Mouse (Mus musculus) heart, postnatal 0 days (tissue): Measurements from ENCODE around the gene Emx1. TPM values are rescaled to one million over a fixed set of nuclear protein-coding genes. Genes with fewer than 3 reads are reported as not detected.

Experiments
- ATAC-seq: fragments of 200-750 bp; cut with Nextera tagmentation; 2 replicates; pipeline ENCODE4 v1.8.0; 2017; ENCODE audit warnings: low read depth, moderate number of reproducible peaks, moderate library complexity; ENCODE audit not compliant: insufficient read depth
- DNase-seq: peaks from one replicate; pipeline ENCODE4 v3.0.0-alpha.2; 2016; ENCODE audit warnings: low spot score
- H3K27ac ChIP-seq: fragments of 300-500 bp; sonication (generic); 2 replicates; pipeline ENCODE4 v1.5.1; 2014; ENCODE audit warnings: low read depth, mild to moderate bottlenecking
- H3K27me3 ChIP-seq: fragments of 300-500 bp; sonication (generic); 2 replicates; pipeline ENCODE4 v1.6.1; 2014; ENCODE audit warnings: low read length, mixed read lengths; ENCODE audit not compliant: control insufficient read depth, insufficient read depth
- H3K36me3 ChIP-seq: fragments of 300-500 bp; sonication (generic); replicated peaks from 2 replicates; pipeline ENCODE4 v1.6.1; 2014; ENCODE audit warnings: low read length, mixed read lengths; ENCODE audit not compliant: control insufficient read depth, insufficient read depth
- H3K4me1 ChIP-seq: fragments of 300-500 bp; sonication (generic); 2 replicates; pipeline ENCODE4 v1.6.1; 2014; ENCODE audit warnings: antibody characterized with exemption; ENCODE audit not compliant: control insufficient read depth, insufficient read depth
- H3K4me2 ChIP-seq: fragments of 300-500 bp; sonication (generic); 2 replicates; pipeline ENCODE4 v1.6.1; 2014; ENCODE audit warnings: low read depth, mild to moderate bottlenecking, low read length, moderate library complexity
- H3K4me3 ChIP-seq: fragments of 300-500 bp; sonication (generic); 2 replicates; pipeline ENCODE4 v1.5.1; 2014; ENCODE audit warnings: low read depth, low read length
- H3K9ac ChIP-seq: fragments of 300-500 bp; sonication (generic); replicated peaks from 2 replicates; pipeline ENCODE4 v1.6.1; 2014; ENCODE audit warnings: low read depth, low read length, mixed read lengths
- H3K9me3 ChIP-seq: fragments of 300-500 bp; sonication (generic); replicated peaks from 2 replicates; pipeline ENCODE4 v1.6.1; 2016; ENCODE audit warnings: low read length; ENCODE audit not compliant: control insufficient read depth
- CTCF ChIP-seq: IDR thresholded peaks from 2 replicates; pipeline ENCODE4 v1.5.1; 2016; ENCODE audit warnings: antibody characterized with exemption, control low read depth, low read depth
- EP300 ChIP-seq: IDR thresholded peaks from 2 replicates; pipeline ENCODE4 v1.6.1; 2016; ENCODE audit warnings: antibody characterized with exemption, low read depth
- WGBS: fragments of 180-500 bp; shearing (Covaris S2); extraction: QIAGEN DNeasy Blood & Tissue Kit; methylation state at CpG from one replicate; pipeline ENCODE4 v1.1.7; 2014; 5-methylcytosine and 5-hydroxymethylcytosine counted together
- polyA plus RNA-seq: library from polyadenylated mRNA; unstranded; fragments of >200 nt; fragmentation: Nextera tagmentation; extraction: Ambion mirVana; gene quantifications from 2 replicates; pipeline ENCODE4 v1.2.1, GENCODE M21; 2015
- total RNA-seq: library from RNA; depleted of rRNA; stranded (reverse); fragments of >200 nt; gene quantifications from 2 replicates; pipeline ENCODE4 v1.2.3, GENCODE M21; 2014; ENCODE audit warnings: low replicate concordance

Gene Emx1
- total and polyA plus RNA-seq, 2 experiments from 2014 or later, result not detected

DNA sequence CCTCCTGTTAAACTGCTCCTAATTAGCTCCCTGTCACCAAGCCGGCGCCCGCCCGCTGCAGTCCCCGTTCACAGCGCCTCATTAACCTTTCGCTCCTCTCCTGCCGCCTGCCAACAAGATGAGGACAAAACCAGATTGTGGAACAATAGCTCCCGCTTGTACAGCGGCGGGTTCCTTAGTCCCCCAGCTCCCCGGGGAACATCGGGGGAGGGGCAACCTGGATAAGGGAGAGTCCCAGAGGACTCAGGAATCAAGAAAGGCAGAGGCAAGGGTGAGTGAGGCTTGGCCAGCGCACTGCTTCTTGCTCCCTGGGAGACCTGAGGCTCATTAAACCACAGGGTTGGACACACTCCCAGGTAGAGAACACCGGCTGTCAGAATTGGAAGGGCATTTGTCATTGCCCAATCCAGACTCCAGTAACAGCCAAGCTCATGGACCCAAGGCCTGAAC, 37.2 kb downstream of the Emx1 start:
- DNase-seq (no peak), ATAC-seq (no peak)
- Histone ChIP-seq H3K36me3 (no peaks in the 10 kb centered on the region), H3K4me2 (no peak overlapping the region), H3K27ac (no peak overlapping the region), H3K9me3 (no peaks in the 10 kb centered on the region), H3K27me3 (no peaks in the 10 kb centered on the region), H3K9ac (no peak overlapping the region), H3K4me1 (no peaks in the 10 kb centered on the region), H3K4me3 (no peak overlapping the region)
- 68% methylated on average over 15 of the region's 15 CpGs for WGBS
- TF ChIP-seq CTCF (no peak), EP300 (no peak)

GRCm38 (mm10) chr6:85226570-85226969, 39.3 kb downstream of the Emx1 start:
- H3K9ac ChIP-seq, result no peak overlapping the region
- 83% methylated on average over 9 of the region's 9 CpGs for WGBS
- H3K9me3 ChIP-seq, result no peaks in the 10 kb centered on the region
- no peaks in the 10 kb centered on the region for H3K36me3 ChIP-seq
- no peak overlapping the region for H3K27ac ChIP-seq
- TF ChIP-seq CTCF (no peak), EP300 (no peak)
- no peak for ATAC-seq
- H3K4me3 ChIP-seq, result no peak overlapping the region
- no peaks in the 10 kb centered on the region for H3K4me1 ChIP-seq
- H3K4me2 ChIP-seq, result no peak overlapping the region
- no peak for DNase-seq
- H3K27me3 ChIP-seq, result no peaks in the 10 kb centered on the region

- H3K4me3 ChIP-seq, result no peak overlapping the region
- DNase-seq, result no peak
- H3K4me1 ChIP-seq, result no peaks in the 10 kb centered on the region
- H3K9ac ChIP-seq, result no peak overlapping the region
- WGBS, result 60% methylated on average over 2 of the region's 2 CpGs
- no peak for TF ChIP-seq CTCF
- TF ChIP-seq EP300, result no peak
- no peaks in the 10 kb centered on the region for H3K36me3 ChIP-seq
- no peak overlapping the region for H3K4me2 ChIP-seq
- no peak for ATAC-seq
- no peaks in the 10 kb centered on the region for H3K9me3 ChIP-seq
- H3K27ac ChIP-seq, result no peak overlapping the region
- no peaks in the 10 kb centered on the region for H3K27me3 ChIP-seq
These were observed 40.3 kb downstream of the Emx1 start for GRCm38 (mm10) chr6:85227520-85227919.

DNA sequence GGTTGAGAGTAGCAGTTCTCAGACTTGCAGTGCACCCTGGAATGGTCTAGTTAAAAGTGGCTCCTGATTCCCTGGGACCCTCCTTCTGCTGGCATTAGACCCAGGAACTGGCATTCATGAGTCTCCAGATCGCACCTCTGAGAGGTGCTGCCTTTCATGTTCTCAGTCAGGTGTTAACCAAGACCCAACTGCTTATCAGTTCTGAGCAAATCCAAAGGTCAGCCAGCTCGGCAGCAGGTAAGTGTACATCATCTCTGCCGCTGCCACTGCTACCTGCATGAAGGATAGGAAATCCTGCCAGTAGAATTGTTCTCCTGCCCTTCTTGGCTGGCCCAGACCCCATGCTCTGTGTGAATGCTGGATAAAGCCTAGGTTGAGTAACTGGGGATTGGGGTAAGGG, 43.5 kb downstream of the Emx1 start:
- Histone ChIP-seq H3K4me1 (no peaks in the 10 kb centered on the region), H3K27me3 (no peaks in the 10 kb centered on the region), H3K9me3 (no peaks in the 10 kb centered on the region), H3K36me3 (no peaks in the 10 kb centered on the region), H3K4me2 (no peak overlapping the region), H3K27ac (no peak overlapping the region), H3K4me3 (no peak overlapping the region), H3K9ac (no peak overlapping the region)
- DNase-seq (no peak), ATAC-seq (no peak)
- TF ChIP-seq CTCF, result no peak
- TF ChIP-seq EP300, result no peak
- 60% methylated on average over 3 of the region's 3 CpGs for WGBS

GRCm38 (mm10) chr6:85231469-85231868, 44.2 kb downstream of the Emx1 start:
- WGBS, result 31% methylated on average over 6 of the region's 6 CpGs
- Histone ChIP-seq H3K4me2 (no peak overlapping the region), H3K27me3 (no peaks in the 10 kb centered on the region), H3K9ac (no peak overlapping the region), H3K36me3 (no peaks in the 10 kb centered on the region), H3K4me3 (no peak overlapping the region), H3K4me1 (no peaks in the 10 kb centered on the region), H3K27ac (no peak overlapping the region), H3K9me3 (no peaks in the 10 kb centered on the region)
- no peak for DNase-seq
- ATAC-seq, result no peak
- no peak for TF ChIP-seq CTCF
- no peak for TF ChIP-seq EP300

GRCm38 (mm10) chr6:85232045-85232444, 44.8 kb downstream of the Emx1 start:
- whole genome bisulfite sequencing, result 80% methylated on average over 4 of the region's 4 CpGs
- Histone ChIP-seq H3K9ac (no peak overlapping the region), H3K27ac (no peak overlapping the region), H3K4me2 (no peak overlapping the region), H3K9me3 (no peaks in the 10 kb centered on the region), H3K27me3 (no peaks in the 10 kb centered on the region), H3K4me1 (no peaks in the 10 kb centered on the region), H3K36me3 (no peaks in the 10 kb centered on the region), H3K4me3 (no peak overlapping the region)
- TF ChIP-seq CTCF (no peak), EP300 (no peak)
- DNase-seq (no peak), ATAC-seq (no peak)
